Mouse (Mus musculus) adrenal gland, postnatal 4 days (tissue): ENCODE results near the gene Dglucy. TPM values are rescaled to one million over a fixed set of nuclear protein-coding genes. Genes with fewer than 3 reads are reported as not detected.
A peak's percentile ranks its signal among the peaks of the same experiment; 100 is the strongest.

Experiments
- DNase-seq, 2 experiments: peaks; one replicate each; pipeline ENCODE4 v3.0.0; 2021 to 2022; ENCODE audit warnings: low spot score in 2 of 2, mixed read lengths in 2 of 2
- long read RNA-seq, 2 experiments: library from polyadenylated mRNA; stranded (forward); transcript quantifications; one replicate each; pipeline ENCODE4 v2.0.0; 2021
- total RNA-seq, 2 experiments: library from RNA; stranded (reverse); gene quantifications; 2 replicates each; pipeline ENCODE4 v1.2.3; 2021

Gene Dglucy
- 10 to 100 TPM; 11.3 to 11.5 TPM for total RNA-seq
- long read RNA-seq, experiment 1, transcript Dglucy-201 (13 exons, 3,295 nt), result major isoform, 6 of 9 reads
- long read RNA-seq, experiment 1, partial matches to known transcripts, result 0 of 9 reads
- long read RNA-seq, experiment 1, other reads (novel, unspliced or antisense), result 3 of 9 reads
- long read RNA-seq, experiment 2, transcript Dglucy-201 (13 exons, 3,295 nt), result major isoform, 6 of 9 reads
- long read RNA-seq, experiment 2, partial matches to known transcripts, result 2 of 9 reads
- long read RNA-seq, experiment 2, other reads (novel, unspliced or antisense), result 1 of 9 reads

DNA sequence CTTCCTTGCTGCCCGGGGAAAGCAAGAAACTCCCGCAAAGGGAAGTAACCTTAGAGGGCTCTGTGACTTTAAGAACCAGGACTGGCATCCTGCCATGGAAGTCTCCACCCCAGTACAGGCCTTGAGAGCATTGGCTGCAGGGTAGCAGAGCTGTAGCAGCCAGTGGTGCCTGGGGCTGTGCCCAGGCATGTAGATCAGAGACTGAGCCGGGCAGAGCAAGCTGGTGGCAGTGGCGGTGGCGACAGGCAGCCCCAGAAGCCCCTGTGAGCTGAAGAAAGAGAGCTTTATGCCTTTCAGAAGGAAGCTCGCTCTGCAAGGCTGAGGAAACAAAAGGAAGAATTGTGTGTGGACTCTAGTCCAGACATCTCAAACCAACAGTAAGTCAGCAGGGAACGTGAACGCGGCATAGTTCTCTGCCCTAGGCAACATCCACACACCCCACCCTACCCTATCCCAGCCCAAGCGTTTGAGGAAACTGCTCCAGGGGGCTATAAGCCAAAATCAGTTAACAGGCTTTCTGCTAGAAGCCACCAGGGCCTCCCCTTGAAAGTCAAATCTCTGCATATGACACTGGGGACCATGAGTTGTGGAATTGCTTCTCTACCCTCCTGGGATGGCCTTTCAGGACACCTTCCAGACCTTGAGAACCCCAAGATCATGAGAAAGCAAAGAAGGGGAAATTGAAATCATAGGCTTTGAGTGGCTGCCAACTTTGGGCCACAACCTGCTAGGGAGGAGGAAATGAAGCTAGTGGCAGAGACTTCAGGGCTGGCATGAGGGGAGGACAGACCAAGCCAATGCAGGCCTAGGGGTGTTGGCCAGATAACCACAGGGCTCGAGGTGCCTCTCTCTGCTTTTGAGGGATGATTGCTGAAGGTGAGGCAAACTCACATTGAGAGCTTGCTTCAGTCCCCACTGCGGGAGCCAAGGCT is at the start of gene Dglucy:
Dglucy (plus strand) TSS at position 124 of the 932 bp plus-strand sequence.
- peak; percentile 71 to 86 for DNase-seq

DNA sequence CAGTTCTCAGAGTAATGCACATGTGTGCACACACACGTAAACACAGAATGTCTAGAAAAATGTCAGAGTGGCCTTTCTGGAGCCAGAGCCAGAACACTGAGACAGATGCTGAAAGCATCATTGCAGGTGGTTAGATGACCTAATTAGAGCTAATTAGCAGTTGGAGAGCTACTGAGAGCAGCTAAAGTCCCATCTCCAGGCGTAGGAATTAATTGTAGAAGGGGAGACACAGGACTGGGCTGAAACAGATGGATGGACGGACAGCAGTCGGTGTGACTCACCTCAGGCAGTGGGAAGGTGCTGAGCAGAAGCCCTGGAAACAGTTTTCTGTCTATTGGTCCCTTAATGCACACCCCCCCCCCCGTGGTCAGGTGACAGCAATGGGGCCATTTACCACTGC is 43.7 kb upstream of the Dglucy start:
- DNase-seq, result no peak

DNA sequence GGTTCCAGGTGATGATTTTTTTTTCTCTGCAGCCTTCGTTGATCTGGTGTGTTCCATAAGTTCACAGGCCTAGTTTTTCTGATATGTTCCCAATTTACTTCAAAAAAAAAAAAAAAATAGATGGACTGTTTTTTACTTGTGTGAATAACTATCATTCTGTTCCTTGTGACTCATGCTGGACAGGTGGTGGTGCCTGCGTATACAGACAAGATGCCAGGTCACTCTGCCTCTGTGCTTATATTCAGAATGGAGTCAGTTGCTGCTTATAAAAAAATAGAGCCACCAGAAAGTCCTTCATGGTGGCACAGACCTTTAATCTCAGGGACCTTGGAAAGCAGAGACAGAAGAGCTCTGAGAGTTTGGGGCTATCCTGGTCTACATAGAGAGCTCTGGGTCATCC is 43.3 kb upstream of the Dglucy start:
- DNase-seq, result no peak

DNA sequence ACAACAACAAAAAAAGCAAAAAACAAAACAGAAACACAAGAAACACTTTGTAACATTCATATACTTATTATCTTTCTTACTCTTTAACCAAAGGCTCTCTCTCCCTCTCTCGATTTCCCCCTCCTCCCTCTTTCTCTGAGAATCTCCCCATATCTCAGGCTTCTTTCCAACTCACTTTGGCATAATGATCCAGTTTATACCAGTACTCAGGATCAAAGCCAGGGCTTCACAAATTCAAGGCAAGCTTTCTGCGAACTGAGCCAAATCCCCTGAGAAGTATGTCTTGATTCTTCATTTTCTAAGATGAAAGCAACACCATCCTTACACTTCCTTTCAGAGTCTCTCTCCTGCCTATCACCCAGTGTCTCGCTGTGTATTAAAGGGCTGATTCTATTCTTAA is 40.4 kb upstream of the Dglucy start:
- DNase-seq, result no peak

DNA sequence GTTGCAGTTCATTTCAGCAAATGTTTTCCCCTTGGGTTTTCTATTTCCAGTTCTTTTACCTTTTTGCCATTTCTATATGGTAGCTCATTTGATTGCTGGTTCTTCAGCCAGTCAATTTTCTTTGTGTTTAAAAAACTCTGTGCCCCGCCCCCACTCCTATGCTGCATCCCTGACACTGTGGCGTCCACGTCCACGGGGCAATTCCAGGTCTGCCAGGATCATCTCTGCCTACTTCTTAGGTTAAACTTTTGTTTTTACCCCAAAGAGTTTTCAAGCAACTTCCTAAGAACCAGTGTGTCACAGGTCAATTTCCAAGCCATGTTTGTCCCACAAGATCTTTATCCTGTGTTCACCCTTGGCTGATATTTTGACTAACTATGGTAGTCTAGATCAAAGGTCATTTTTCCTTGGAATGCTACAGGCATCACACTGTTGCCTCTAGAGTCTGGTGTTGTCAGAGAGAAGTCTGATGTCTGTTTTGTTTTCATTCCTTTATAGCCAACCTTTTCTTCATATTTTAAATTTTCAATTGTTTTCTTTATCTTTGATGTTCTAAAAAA is 39.8 kb upstream of the Dglucy start:
- no peak for DNase-seq

DNA sequence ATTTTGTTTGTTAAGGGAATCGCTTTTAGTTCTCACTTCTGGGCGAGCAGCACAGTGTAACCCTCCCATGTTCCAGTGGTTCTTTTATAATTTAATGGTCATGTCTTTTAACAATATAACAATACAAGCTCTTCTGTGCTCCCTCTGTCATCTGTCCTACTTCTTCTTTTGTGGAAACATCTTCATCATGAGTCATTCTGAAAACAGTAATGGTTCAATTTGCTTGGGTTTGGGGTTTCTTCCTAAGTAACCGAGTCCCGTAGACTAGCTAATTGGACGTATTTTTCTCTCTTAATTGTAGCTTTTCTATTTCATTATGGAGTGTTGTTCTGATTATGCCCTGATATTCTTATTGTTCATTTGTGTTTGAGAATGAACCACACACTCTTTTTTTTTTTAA is 38.5 kb upstream of the Dglucy start:
- DNase-seq, result no peak

DNA sequence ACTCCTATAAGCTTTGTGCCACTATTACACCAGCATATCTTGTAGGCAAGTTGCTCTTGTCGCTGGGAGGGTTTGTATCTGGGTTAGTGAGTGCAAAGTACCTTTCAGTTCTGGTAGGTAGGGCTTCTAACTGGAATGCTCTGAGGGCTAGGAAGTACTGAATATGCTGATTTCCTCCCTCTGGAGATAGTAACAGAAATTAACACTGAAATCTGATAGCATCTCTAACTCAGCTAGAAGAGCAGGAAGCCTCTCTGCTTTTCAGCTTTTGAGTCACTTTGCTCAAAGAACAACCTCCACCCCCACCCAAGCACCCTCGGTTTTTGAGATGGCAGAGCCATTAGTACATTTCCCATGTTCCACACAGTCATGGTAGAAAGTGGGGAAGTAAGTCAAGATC is 36.4 kb upstream of the Dglucy start:
- no peak for DNase-seq

DNA sequence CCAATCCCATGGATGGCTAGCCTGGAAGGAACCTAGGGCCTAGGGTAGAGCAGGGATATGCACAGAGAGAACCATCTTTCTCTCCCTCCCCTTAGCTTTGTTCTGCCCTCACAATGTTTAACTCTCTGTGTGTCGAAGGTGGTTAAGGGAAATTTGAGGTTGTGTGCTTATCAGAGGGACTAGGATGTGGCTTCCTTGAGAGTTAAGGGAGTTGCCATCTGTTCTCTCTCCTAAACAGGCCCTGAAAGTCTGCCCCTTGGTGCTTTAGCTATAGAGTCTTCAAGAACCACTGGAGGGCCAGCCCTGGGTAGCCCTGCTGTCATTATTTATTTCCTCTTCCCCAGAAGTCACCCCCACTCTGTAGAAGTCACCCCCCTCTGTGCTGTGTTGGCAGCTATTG is 25.9 kb upstream of the Dglucy start:
- no peak for DNase-seq

DNA sequence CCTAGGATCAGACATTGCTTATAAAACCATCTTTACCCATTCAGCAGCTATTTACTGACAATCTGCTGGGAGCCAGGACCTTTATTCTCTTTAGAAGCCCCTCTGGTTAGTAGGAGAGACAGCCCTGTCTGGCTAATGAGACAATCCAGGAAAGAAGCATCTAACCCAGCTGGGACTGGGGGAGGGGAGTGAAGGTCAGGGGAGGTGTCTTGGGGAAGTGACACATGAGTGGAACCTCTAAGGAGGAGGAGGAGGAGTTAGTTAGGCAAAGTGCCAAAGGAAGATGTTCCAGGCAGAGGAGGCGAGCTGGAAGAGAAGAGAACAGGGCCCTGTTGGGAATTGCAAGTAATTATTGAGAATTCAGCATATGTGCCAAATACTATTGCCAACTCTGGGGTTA is 25.1 kb upstream of the Dglucy start:
- DNase-seq, result no peak

DNA sequence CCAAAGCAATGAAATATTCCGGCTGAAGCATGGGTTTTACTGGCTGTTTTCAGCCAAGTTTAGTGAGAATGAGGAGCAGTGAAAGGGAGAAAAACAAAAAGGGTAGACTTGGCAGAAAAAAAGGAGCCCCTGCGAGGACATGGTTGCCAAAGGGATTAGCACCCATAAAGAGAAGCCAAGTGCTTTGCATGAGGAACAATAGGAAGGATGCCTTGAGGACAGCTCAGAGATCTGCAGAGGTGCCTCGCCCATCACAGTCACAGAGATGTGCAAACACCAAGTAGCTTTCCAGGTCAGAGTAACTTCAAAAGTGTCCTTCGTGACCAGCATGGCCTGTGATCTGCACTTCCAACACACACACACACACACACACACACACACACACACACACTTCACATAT is 21.4 kb upstream of the Dglucy start:
- no peak for DNase-seq

DNA sequence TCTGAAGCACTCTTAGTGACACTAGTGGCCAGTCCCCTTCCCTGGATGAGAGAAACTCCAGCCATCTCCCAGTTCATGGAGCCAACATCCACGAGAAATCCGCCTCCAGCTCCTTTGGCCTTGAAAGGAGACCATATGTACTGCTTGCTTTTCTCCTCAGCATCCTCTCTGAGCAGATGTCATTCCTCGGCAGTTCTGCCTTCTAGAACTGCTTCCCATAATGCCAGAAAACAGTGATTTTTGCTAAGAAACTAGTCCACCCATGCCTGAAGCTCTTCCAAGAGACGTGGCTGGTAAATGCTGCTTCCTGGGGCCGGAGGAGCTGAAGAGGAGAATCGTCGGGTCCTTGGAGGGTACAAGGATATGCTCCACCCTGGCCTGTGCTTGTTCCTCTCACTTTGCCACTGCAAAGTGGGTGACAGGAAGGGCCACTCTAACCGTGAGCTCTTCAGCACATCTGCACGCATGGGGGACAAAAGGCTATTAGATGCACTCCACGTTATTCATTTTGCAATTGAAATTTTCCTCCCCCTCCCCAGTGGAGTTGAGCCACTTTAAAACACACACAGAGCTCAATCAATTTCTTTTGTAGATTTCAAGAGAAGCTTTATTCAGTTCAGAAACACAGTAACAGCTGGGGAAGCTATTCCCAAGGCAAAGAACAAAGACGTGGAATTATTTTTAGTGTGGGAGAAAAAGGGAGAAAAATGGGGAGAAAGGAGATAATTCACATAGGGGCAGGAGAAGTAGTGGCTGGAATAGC is 16.0 kb upstream of the Dglucy start:
- DNase-seq, result no peak

DNA sequence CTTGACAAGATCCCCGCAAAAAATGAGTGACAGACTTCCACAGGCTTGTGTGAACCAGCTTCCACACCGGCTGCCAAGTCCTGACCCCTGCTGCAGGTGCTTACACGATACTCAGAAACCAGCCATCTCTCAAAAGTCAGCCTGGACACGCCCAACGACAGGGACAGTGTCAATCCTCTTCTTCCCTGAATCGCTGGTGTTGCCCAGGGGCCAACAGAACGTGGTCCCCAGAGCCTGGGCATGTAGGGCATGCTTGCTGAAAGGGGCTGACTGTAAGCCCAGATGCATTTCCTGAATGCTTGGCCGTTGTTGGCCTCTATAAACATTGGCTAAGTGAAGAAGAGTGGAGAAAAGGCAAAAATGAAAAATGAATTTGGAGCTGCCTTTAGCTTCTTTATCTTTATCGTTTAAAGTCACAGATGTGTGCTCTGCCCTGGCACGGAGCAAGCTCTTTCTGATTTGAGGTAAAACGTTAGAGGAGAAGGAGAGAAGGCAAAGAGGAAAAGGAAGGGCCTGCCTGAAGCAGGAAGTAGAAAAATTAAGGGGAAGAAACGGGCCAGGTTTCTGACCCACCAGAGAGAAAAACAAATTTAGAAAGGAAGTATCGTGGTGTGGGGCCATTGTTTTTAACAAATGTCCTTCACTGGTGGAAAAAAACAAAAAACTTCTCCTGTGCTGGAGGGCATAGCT is 14.4 kb upstream of the Dglucy start:
- DNase-seq, result no peak

DNA sequence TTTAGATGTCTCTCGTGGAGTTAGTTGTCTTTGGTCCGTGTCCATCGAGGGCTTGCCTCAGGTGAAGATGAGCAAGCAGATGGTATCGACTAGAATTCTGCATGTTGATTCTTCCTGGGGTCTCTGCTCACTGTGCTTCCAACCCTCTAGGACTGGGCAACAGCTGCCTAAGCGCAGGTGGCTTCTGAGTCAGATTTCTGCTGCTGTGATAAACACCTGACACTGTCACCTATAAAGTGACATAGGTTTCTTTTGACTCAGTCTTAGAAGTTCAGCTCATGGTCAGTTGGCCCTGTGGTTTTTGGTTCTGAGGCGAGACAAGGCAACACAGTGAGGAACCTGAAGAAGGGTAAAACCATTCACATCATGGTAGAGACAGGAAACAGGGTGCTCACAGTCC is 9.0 kb upstream of the Dglucy start:
- no peak for DNase-seq

DNA sequence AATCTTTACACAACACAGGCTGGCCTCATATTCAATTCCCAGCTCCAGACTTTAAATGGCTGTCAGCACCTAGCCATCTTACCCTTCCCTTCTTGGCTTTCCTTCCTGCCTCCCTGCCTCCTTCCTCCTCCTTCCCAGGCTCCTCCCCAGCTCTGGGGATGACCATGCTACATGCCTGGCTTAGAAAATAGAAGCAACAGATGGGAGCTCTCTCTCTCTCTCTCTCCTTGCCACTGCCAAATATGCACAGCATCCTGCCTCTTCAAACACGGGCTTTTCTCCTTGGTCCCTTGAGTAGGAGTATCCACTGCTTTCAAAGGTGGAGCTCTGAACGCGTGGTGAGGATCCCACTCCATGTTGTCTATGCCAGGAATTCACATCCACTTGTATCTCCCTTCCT is 8.1 kb upstream of the Dglucy start:
- DNase-seq, result no peak

DNA sequence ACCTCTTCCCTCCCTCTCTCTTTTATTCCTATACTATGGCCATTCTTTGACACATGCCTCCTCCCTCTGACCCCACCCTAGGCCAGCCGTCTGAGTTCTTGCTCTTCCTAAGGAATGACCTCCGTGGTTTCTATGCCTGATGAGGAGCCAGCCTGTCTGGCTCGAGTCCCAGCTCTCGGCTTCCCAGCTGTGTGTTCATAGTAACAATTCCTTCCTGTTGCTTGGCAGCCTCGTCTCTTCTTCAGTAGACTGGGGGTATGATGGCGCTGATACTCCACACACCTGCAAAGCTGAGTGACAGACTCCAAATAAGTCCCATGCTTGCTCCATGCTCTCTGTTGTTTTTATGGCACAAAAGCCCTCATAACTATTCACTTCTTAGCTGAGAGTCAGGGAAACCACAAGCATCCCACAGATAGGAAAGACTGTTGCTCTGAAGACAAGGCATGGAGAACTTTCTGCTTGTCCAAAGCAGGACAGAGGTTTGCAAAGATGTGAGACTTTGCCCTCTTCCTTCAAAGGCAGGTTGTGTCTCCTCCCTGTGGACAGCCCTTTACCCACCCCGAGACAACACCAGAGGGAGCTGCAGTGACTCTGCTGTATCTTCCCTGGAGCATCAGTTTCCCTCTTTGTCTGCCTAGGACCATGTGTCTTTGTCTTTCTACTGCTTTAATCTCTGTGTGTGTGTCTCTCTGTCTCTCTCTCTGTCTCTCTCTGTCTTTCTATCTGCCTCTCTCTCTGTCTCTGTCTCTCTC is 6.5 kb upstream of the Dglucy start:
- peak in 1 of 2 experiments; percentile 6 for DNase-seq

DNA sequence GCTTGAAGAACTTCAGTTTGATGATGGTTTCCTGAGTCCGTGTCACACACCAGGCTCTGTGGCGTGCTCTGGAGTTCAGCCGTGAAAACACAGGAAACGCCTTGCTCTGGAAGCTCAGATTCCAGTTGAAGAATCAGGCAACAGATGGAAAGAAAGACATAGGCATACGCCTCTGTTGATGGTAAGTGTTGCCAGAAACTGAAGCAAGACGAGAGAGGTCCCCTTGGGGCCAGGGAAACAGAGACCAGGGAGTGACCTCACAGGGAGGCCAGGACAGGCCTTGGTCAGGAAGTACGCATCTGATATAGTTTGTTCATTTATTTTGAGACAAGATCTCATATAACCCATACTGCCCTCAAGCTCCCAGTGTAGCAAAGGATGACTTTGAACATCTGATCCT is 4.1 kb upstream of the Dglucy start:
- DNase-seq, result no peak

DNA sequence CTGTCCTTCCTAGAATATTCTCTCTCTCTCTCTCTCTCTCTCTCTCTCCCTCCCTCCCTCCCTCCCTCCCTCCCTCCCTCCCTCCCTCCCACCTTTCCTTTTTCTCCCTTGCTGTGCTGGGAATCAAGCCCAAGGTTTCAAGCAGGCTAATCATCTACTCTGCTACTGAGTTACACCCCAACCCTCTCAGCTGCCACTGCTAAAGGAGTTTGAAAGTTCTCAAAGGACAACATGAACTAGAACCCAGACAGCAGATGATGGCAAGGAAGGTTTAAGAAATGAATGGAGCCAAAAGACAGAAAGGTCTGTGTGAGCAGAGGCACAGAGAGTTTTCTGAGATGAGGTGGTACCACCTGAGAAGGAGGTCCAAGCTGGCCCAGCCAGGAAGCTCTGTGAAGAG is 3.6 kb upstream of the Dglucy start:
- no peak for DNase-seq

DNA sequence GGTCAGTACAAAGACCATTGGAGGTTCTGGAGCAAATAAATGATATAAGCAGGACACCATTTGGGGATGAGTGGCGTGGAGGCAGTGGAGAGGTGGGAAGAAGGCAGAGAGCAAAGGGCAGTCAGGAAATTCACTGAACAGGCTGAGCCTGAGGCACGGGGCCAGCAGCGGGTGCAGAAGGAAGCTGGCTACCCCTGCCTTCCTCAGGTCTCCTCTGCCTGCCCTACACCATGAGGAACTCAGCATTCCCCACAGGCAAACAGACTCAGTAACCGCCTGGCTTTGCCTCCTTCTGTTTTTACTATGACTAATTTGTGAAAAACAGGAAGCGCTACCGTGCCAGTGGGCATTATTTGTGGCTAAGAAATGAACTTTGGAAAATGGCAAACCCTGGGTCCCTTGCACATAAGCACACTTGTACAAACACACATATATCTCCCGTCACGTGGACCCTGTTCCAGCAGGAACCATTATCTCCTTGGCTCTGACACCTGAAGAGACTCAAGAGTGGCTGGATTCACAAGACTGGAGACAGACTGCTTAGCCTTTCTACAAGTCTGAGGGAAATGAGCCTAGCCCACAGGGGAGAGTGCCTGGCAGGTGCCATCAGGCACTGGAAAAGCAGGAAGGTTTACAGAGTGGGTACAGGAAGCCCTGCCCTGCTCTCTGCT is 2.8 kb upstream of the Dglucy start:
- no peak for DNase-seq

DNA sequence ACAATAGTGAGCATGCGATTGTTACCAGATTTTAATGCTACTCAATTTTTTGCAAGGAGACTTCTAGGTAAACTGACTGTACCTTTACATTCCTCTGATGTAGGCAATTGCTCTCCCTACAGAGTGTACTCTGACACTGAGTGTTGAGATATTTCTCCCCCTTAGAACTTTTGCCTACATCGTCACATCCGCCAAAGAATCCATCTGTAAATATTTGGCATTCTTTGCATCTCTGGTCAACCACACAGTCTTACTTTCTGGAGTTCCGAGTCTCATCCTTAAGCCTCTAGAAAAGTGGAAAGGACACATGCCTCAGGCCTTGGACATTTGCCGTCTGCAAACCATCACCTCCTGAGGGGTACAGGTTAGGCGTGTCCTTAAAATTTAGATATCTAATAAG is 1.9 kb upstream of the Dglucy start:
- DNase-seq, result no peak
